Mouse (Mus musculus) bone marrow, adult 2 months (tissue): ENCODE measurements around the gene Bri3bp. TPM values are rescaled to one million over a fixed set of nuclear protein-coding genes. Genes with fewer than 3 reads are reported as not detected.

Experiments used
- H3K27ac ChIP-seq: fragments of 200-500 bp; 2 replicates; pipeline ENCODE4 v1.5.1; 2012; ENCODE audit warnings: low read depth, mild to moderate bottlenecking, control low read depth, inconsistent platforms, low read length; ENCODE audit not compliant: control insufficient read depth, poor library complexity, insufficient read depth
- H3K4me1 ChIP-seq: fragments of 200-500 bp; 2 replicates; pipeline ENCODE4 v1.6.1; 2011; ENCODE audit warnings: low read length; ENCODE audit not compliant: control insufficient read depth, insufficient read depth
- H3K4me3 ChIP-seq: fragments of 200-500 bp; replicated peaks from 2 replicates; pipeline ENCODE3; 2011; ENCODE audit warnings: mild to moderate bottlenecking, low read depth, low read length, control low read depth; ENCODE audit not compliant: control insufficient read depth
- CTCF ChIP-seq: fragments of 200-500 bp; IDR thresholded peaks from 2 replicates; pipeline ENCODE4 v1.5.1; 2011; ENCODE audit warnings: low read length, control low read depth; ENCODE audit not compliant: control insufficient read depth, insufficient read depth
- POLR2A ChIP-seq: fragments of 200-500 bp; IDR thresholded peaks from 2 replicates; pipeline ENCODE4 v1.6.1; 2011; ENCODE audit warnings: low read depth, mild to moderate bottlenecking, control low read depth, low read length, borderline replicate concordance; ENCODE audit not compliant: control insufficient read depth
- WGBS: fragments of 180-500 bp; shearing (Covaris S2); methylation state at CpG from one replicate; pipeline ENCODE4 v1.1.7; 2018; 5-methylcytosine and 5-hydroxymethylcytosine counted together
- polyA plus RNA-seq: library from polyadenylated mRNA; stranded (reverse); fragments of >200 nt; gene quantifications from 2 replicates; pipeline ENCODE4 v1.2.4, GENCODE M21; 2011; ENCODE audit warnings: low replicate concordance; ENCODE audit not compliant: missing spikeins, insufficient read depth, insufficient read length

Bri3bp gene
- polyA plus RNA-seq, 1 experiment, result 4.1 TPM

- TF ChIP-seq POLR2A, result no peak
- TF ChIP-seq CTCF, result no peak
- 54% methylated on average over 7 of the region's 7 CpGs for WGBS
- no peak overlapping the region for H3K4me3 ChIP-seq
Observed at GRCm38 (mm10) chr5:125400903-125401302, 40.5 kb upstream of the Bri3bp start.

GRCm38 (mm10) chr5:125402476-125402875 lies 38.9 kb upstream of the Bri3bp start:
- H3K4me1 ChIP-seq, result peaks cover 2% of the 10 kb centered on the region; the same call in 1 of the 2 replicates
- no peak for TF ChIP-seq POLR2A
- WGBS, result 85% methylated on average over 10 of the region's 10 CpGs
- no peak overlapping the region for H3K27ac ChIP-seq
- H3K4me3 ChIP-seq, result no peak overlapping the region

More at GRCm38 (mm10) chr5:125400903-125401302, 40.5 kb upstream of the Bri3bp start:
- no peak overlapping the region for H3K27ac ChIP-seq
- no peaks in the 10 kb centered on the region for H3K4me1 ChIP-seq

DNA sequence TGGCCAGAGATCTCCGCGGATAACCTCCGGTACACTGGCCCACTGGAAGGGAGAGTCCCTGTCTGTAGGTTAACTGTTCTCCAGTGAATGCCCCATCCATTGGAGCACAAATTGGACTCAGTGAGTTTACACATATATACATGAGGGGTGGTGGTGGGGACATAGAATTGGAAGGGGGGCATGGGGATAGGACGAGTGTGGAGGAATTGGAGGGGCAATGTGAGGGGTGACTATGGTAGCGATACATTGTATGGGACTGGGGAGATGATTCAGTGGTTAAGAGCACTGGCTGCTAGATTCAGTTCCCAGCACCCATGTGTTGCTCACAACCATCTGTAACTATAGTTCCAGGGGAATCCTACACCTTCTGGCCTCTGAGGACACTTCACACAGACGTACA lies 38.4 kb upstream of the Bri3bp start:
- TF ChIP-seq POLR2A (no peak), CTCF (no peak)
- no peak overlapping the region for H3K27ac ChIP-seq
- WGBS, result 83% methylated on average over 6 of the region's 6 CpGs
- H3K4me1 ChIP-seq, result peaks cover 2% of the 10 kb centered on the region; the same call in 1 of the 2 replicates
- no peak overlapping the region for H3K4me3 ChIP-seq

DNA sequence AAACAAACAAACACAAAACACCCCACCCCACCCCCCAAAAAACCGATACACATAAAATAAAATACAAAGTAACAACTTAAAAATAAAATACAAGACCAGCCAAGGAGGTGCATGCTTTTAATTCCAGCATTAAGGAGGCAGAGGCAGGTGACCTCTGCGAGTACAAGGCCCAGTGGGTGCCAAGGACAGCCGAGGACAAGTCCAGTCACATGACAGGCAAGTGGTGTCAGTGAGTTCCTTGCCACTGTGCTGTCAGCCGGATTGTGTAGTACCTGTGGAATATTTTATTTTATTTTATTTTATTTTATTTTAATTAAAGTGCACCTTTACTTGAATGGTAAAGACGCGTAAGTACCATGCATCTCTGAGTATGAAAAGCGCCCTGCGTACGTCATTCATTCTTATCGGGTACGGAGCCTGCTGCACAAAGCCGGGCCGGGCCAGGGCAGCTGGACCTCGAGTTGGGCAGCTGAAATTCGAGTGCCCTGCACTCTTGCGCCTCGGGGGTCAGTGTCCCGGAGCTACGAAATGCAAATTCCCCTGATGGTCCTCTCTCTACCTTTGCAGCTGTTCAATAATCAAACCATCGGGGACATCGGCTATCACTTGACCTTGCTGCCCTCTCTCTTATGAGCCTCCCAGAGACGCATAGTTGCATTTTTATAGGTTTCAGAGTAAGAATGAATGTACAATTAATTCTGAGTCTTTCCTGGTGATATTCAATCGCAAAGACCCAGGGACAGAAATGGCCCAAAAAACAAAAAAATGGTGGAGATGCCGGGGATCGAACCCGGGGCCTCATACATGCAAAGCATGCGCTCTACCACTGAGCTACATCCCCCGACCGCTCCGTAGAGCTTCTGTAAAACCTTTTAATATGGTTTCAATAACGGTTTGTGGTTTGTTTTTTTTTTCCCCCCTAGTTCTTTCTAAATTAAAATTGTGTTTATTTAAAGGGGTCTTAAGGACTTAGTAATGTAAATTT lies 37.6 kb upstream of the Bri3bp start:
- H3K27ac ChIP-seq, result no peak overlapping the region

GRCm38 (mm10) chr5:125404536-125404902 lies 36.8 kb upstream of the Bri3bp start:
- peak overlapping the region; percentile 78 for H3K4me3 ChIP-seq
- no peak for TF ChIP-seq CTCF
- no peak for TF ChIP-seq POLR2A
- H3K27ac ChIP-seq, result no peak overlapping the region
- H3K4me1 ChIP-seq, result peaks cover 2% of the 10 kb centered on the region; the same call in 1 of the 2 replicates
- under 1% methylated on average over 7 of the region's 7 CpGs for WGBS

More for the DNA sequence above, 37.6 kb upstream of the Bri3bp start:
- 41% methylated on average over 31 of the region's 31 CpGs for WGBS
- TF ChIP-seq CTCF (no peak), POLR2A (no peak)
- no peak overlapping the region for H3K4me3 ChIP-seq
- peaks cover 2% of the 10 kb centered on the region; the same call in 1 of the 2 replicates for H3K4me1 ChIP-seq

DNA sequence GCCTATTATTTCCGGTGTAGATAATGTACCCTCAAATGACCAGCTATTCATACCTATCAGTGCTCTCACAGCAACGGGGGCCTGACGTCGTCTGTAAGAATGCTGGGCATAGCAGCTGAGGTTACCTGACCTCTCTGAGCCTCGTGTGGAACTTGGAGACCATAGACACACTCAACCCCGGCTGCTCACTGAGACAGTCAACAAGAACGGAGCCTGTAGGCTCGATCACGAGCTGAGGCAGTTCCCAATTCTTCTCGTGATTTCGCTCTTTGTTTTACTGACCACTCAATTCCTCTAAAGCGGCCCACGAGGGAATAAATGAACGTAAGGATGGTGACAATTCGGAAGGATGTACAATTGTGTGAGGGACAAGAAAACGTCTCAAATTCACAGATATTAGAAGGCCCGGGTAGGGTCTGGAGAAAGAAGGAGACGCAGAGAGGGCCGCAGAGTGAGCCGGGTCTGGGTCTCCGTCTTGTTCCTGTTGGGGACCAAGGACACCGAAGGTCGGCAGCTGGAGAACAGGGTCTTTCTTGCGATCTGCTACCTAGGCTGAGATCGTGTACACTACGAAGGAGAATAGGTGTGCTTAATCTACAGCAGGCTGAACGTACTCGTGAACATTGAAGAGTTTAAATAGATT lies 36.3 kb upstream of the Bri3bp start:
- H3K4me3 ChIP-seq, result peak overlapping the region; percentile 78
- TF ChIP-seq CTCF, result no peak
- no peak for TF ChIP-seq POLR2A
- H3K4me1 ChIP-seq, result peaks cover 2% of the 10 kb centered on the region; the same call in 1 of the 2 replicates
- WGBS, result under 1% methylated on average over 28 of the region's 28 CpGs
- H3K27ac ChIP-seq, result peak overlapping the region; percentile 62

GRCm38 (mm10) chr5:125405546-125406248 lies 35.7 kb upstream of the Bri3bp start:
- WGBS, result under 1% methylated on average over 31 of the region's 31 CpGs
- H3K4me1 ChIP-seq, result peaks cover 2% of the 10 kb centered on the region; the same call in 1 of the 2 replicates
- no peak for TF ChIP-seq CTCF
- TF ChIP-seq POLR2A, result no peak
- H3K4me3 ChIP-seq, result peak overlapping the region; percentile 78
- H3K27ac ChIP-seq, result no peak overlapping the region; the same call in 1 of the 2 replicates
